Mouse (Mus musculus): ENCODE measurements around the gene Otud3. TPM values are rescaled to one million over a fixed set of nuclear protein-coding genes. Genes with fewer than 3 reads are reported as not detected.

Gene Otud3
- polyA plus RNA-seq, 1 experiment from 2014 or later = 1.1 TPM

DNA sequence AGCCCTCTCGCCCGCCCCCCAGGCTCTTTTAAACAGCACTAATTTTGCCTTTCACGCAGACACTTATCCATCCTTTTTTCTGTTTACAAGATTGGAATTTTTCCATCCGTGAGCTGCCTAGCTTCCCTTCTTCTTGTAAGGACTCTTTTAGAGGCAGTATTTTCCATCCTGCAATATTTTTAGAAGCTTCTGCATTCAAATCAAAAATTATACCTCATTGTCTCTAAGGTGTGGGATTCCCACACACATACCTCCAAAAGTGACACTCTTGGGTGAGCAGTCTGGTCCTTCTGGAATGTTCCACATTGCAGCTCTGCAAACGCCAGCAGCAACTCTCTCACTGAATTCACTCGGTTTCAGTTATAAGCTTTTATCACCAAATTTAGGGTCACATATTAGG, 60.8 kb downstream of the Otud3 start:
- no peak for ATAC-seq (ENCODE audit: low read depth)
- no peak overlapping the region for H3K9ac ChIP-seq (ENCODE audit: low read depth, low read length)
- H3K27me3 ChIP-seq (ENCODE audit: control insufficient read depth, insufficient read depth, low read depth, low read length) = no peaks in the 10 kb centered on the region
- 56% methylated on average over 6 of the region's 6 CpGs for WGBS (ENCODE audit: insufficient replicate concordance)
- no peak overlapping the region for H3K4me3 ChIP-seq (ENCODE audit: low read depth, low read length)
- no peak overlapping the region for H3K27ac ChIP-seq (ENCODE audit: low read length)
- no peaks in the 10 kb centered on the region for H3K4me1 ChIP-seq (ENCODE audit: control insufficient read depth, low read depth, low read length)
- no peaks in the 10 kb centered on the region for H3K36me3 ChIP-seq (ENCODE audit: control insufficient read depth, insufficient read depth)
- no peaks in the 10 kb centered on the region for H3K9me3 ChIP-seq (replicated peaks; ENCODE audit: control insufficient read depth, low read length)
- H3K4me2 ChIP-seq (ENCODE audit: low read depth, low read length) = no peak overlapping the region

DNA sequence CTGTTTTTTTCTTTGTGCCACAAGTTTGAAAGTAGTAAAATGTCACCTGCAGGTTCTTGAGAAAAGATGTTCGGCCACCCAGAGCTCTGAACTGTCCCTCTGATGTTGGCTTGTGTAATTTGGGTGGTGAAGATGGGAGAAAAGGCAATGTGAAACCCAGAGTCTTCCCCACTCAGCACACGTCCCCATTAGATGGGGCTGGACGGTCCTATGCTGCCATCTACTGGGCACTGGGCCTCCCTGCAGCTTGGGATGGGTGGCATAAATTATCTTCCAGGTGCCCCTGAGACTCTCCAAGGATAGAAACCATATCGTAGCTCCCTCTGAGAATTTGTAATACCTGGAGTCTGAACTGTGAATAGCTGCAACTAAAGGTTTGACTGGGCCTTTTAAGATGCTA, 62.3 kb downstream of the Otud3 start:
- no peak overlapping the region for H3K9ac ChIP-seq (ENCODE audit: low read depth, low read length)
- H3K9me3 ChIP-seq (replicated peaks; ENCODE audit: control insufficient read depth, low read length) = no peaks in the 10 kb centered on the region
- ATAC-seq (ENCODE audit: low read depth) = no peak
- WGBS (ENCODE audit: insufficient replicate concordance) = 3% methylated on average over 4 of the region's 4 CpGs
- no peak overlapping the region for H3K4me2 ChIP-seq (ENCODE audit: low read depth, low read length)
- no peaks in the 10 kb centered on the region for H3K27me3 ChIP-seq (ENCODE audit: control insufficient read depth, insufficient read depth, low read depth, low read length)
- no peak overlapping the region for H3K4me3 ChIP-seq (ENCODE audit: low read depth, low read length)
- H3K27ac ChIP-seq (ENCODE audit: low read length) = no peak overlapping the region
- H3K4me1 ChIP-seq (ENCODE audit: control insufficient read depth, low read depth, low read length) = no peaks in the 10 kb centered on the region
- H3K36me3 ChIP-seq (ENCODE audit: control insufficient read depth, insufficient read depth) = no peaks in the 10 kb centered on the region

Other genes with a start within 250 kb of the Otud3 start
- gene Pla2g2c, start 189.2 kb downstream of the Otud3 start, polyA plus RNA-seq (2015; fragmentation: Nextera tagmentation; extraction: Ambion mirVana) = not detected in 2 replicates
- gene Ubxn10, start 176.8 kb downstream of the Otud3 start, polyA plus RNA-seq (2015; fragmentation: Nextera tagmentation; extraction: Ambion mirVana) = 0.04 and 0.11 TPM in 2 replicates
- gene Pla2g2f, start 156.3 kb downstream of the Otud3 start, polyA plus RNA-seq (2015; fragmentation: Nextera tagmentation; extraction: Ambion mirVana) = not detected in 2 replicates
- gene Pla2g2d, start 138.2 kb downstream of the Otud3 start, polyA plus RNA-seq (2015; fragmentation: Nextera tagmentation; extraction: Ambion mirVana) = not detected in 2 replicates
- gene Pla2g5, start 50.5 kb downstream of the Otud3 start, polyA plus RNA-seq (2015; fragmentation: Nextera tagmentation; extraction: Ambion mirVana) = not detected in 2 replicates
- not detected in 2 replicates for gene Gm13030, start 40.0 kb downstream of the Otud3 start, polyA plus RNA-seq (2015; fragmentation: Nextera tagmentation; extraction: Ambion mirVana)
- not detected in 2 replicates for gene Pla2g2e, start 36.0 kb downstream of the Otud3 start, polyA plus RNA-seq (2015; fragmentation: Nextera tagmentation; extraction: Ambion mirVana)
- 0.56 and 1.1 TPM in 2 replicates for gene Rnf186, start 53.2 kb upstream of the Otud3 start, polyA plus RNA-seq (2015; fragmentation: Nextera tagmentation; extraction: Ambion mirVana)
- 3.7 and 4.0 TPM in 2 replicates for gene Tmco4, start 58.9 kb upstream of the Otud3 start, polyA plus RNA-seq (2015; fragmentation: Nextera tagmentation; extraction: Ambion mirVana)
- not detected in 2 replicates for gene Htr6, start 161.6 kb upstream of the Otud3 start, polyA plus RNA-seq (2015; fragmentation: Nextera tagmentation; extraction: Ambion mirVana)
- gene Nbl1, start 179.0 kb upstream of the Otud3 start, polyA plus RNA-seq (2015; fragmentation: Nextera tagmentation; extraction: Ambion mirVana) = 1.6 and 2.5 TPM in 2 replicates
- gene Minos1, start 217.2 kb upstream of the Otud3 start, polyA plus RNA-seq (2015; fragmentation: Nextera tagmentation; extraction: Ambion mirVana) = 252 and 304 TPM in 2 replicates

Data from liver, embryonic 16.5 days (tissue).